Mouse (Mus musculus) testis, postnatal 14 days (tissue): Measurements from ENCODE around the gene S1pr2.
"Not testable (repeated sequence)": the region's sequence is repeated elsewhere in the genome, so short reads cannot be mapped to it uniquely, and the experiment has no call there.

Experiments used
- DNase-seq: peaks from one replicate; pipeline ENCODE4 v3.0.0; 2021; ENCODE audit warnings: low spot score

Gene S1pr2

GRCm38 (mm10) chr9:20976216-20976960 lies at the start of gene S1pr2:
Gene S1pr2 (minus strand): TSS chr9:20976781.
- peak; percentile 77 for DNase-seq

GRCm38 (mm10) chr9:21025258-21025810 lies 48.8 kb upstream of the S1pr2 start:
- no peak for DNase-seq

- no peak for DNase-seq
Measured at GRCm38 (mm10) chr9:21022726-21023125, 46.1 kb upstream of the S1pr2 start.

GRCm38 (mm10) chr9:21022288-21022687 lies 45.7 kb upstream of the S1pr2 start:
- DNase-seq, result no peak

- no peak for DNase-seq
Measured at GRCm38 (mm10) chr9:21021363-21021762, 44.8 kb upstream of the S1pr2 start.

GRCm38 (mm10) chr9:21018600-21018999 lies 42.0 kb upstream of the S1pr2 start:
- DNase-seq, result no peak

GRCm38 (mm10) chr9:21017177-21017575 lies 40.6 kb upstream of the S1pr2 start:
- no peak for DNase-seq

GRCm38 (mm10) chr9:21016331-21017176 lies 40.0 kb upstream of the S1pr2 start:
- no peak for DNase-seq

- DNase-seq, result peak; percentile 59
Measured at GRCm38 (mm10) chr9:21015571-21016130, 39.1 kb upstream of the S1pr2 start, which contains the start of gene Icam1. Gene Icam1 (plus strand): TSS chr9:21015985.

GRCm38 (mm10) chr9:21014691-21015570 lies 38.4 kb upstream of the S1pr2 start:
- DNase-seq, result peak; percentile 55

GRCm38 (mm10) chr9:21012368-21012767 lies 35.8 kb upstream of the S1pr2 start:
- DNase-seq, result no peak

- no peak for DNase-seq
Measured at GRCm38 (mm10) chr9:21011846-21012312, 35.3 kb upstream of the S1pr2 start.

- not testable (repeated sequence) for DNase-seq
Measured at GRCm38 (mm10) chr9:21010939-21011541, 34.5 kb upstream of the S1pr2 start.

- DNase-seq, result no peak
Measured at GRCm38 (mm10) chr9:21010362-21010761, 33.8 kb upstream of the S1pr2 start.

GRCm38 (mm10) chr9:21008007-21008406 lies 31.4 kb upstream of the S1pr2 start:
- no peak for DNase-seq

GRCm38 (mm10) chr9:21007313-21007952 lies 30.9 kb upstream of the S1pr2 start:
- DNase-seq, result no peak

- DNase-seq, result peak; percentile 91
Measured at GRCm38 (mm10) chr9:21002627-21003551, 26.3 kb upstream of the S1pr2 start, which contains the start of gene Mrpl4. Gene Mrpl4 (plus strand): TSS chr9:21002738.

GRCm38 (mm10) chr9:21002270-21002626 lies 25.7 kb upstream of the S1pr2 start:
- no peak for DNase-seq

- DNase-seq, result no peak
Measured at GRCm38 (mm10) chr9:21001651-21002200, 25.1 kb upstream of the S1pr2 start.
